Mouse (Mus musculus): ENCODE measurements at regions not wholly inside any gene's neighbourhood (a gene's known extent, or its start where the extent isn't known, plus 50 kb on each side); places are given as distances from the start of the nearest gene placed in this dataset.

- DNase-seq = no peak
Measured at GRCm38 (mm10) chr4:97132650-97133049, 50.3 kb downstream of the Gm10192 start.

GRCm38 (mm10) chr4:97127780-97128179 is 55.2 kb downstream of the Gm10192 start:
- no peak for DNase-seq

DNA sequence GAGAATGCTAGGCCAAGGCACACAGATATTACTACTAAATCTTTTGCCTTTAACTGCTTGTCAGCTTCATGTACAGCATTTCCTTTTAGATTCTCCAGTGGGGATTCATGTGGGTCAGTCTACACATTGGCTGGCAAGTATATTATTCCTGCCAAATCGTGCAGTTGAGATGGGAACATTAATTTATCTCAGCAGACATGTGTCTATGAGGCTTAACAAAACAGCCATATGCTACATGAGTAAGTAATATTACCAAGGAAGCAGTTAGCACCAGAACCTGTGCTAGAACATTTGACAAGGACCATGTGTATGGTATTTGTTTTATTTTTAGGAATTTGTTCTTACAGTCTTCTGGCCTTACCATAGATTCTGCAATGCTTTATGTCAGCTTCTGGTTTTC is 59.1 kb downstream of the Gm10192 start:
- DNase-seq = no peak

DNA sequence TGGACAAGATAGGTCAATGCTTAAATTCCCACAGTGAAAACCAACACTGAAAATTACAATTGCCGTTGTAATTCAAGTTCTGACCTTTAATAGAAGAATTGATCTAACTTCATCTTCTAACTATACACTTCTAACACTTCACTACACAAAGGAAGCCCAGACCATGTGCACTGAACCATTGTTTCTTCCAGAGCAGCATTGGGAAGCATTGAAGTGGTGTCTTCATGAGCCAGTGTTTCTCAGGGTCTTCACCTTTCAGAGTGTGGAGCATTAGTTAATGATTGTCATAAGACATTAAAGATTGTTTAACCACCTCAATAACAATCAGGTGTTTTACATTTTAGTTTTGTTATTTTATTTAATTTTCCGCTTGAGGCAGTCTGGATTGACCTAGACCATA is 61.0 kb downstream of the Gm10192 start:
- DNase-seq = no peak

GRCm38 (mm10) chr4:97119459-97119858 is 63.5 kb downstream of the Gm10192 start:
- DNase-seq = no peak

GRCm38 (mm10) chr4:97117016-97117415 is 66.0 kb downstream of the Gm10192 start:
- DNase-seq = no peak

DNA sequence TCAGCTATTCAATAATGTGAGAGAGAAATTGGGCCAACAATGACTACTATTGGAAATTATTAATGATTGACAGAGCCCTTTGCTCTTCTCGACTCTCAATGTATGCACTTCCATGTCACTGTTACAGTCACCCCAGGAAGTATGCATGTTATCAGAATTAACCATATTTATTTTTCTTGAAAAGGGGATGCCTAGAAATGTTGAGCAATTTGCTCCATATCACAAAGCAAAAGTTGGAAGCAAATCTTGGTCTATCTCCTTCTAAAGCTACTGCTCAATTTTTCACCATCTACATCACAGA is 80.3 kb downstream of the Gm10192 start:
- DNase-seq = no peak

DNA sequence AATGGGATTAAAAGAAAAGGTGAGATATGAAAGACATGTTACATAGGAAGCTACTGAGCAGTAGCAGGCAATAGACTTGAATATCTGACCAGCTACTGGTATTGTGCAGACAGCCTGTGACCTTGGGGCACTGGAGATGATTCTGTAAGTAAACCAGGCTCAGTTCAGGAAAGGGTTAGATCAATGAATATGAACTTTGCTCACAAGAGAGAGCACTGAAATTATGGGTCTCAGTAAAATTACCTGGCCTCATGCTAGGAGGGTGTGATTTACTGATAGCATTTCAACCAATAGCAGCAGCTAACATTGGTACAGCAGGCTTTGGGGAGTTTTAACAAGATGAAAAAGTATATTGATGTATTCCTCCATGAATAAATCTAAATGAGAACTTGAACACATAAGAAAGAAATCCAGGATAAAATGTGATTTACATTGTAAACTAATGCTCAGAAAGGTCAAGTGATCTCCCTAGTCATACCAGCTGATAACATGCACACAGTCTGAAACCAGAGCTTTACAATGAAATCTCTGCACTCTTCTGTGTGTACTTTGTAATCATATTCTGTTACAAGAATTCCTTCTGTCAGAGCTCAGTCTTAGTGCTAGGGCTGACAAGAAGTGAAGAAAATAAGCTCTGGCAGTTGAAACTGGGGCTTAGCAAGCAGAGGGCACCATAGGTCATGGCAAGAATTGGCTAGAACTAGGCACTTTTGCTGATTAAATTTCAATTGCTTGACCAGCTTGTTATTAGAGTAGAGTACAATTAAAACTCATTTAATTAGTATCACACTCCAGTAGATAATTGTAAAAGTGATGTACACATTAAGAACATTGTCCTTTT is 80.8 kb downstream of the Gm10192 start:
- DNase-seq = no peak

GRCm38 (mm10) chr4:97099721-97100120 is 83.2 kb downstream of the Gm10192 start:
- no peak for DNase-seq

GRCm38 (mm10) chr4:97093576-97093975 is 89.4 kb downstream of the Gm10192 start:
- no peak for DNase-seq

DNA sequence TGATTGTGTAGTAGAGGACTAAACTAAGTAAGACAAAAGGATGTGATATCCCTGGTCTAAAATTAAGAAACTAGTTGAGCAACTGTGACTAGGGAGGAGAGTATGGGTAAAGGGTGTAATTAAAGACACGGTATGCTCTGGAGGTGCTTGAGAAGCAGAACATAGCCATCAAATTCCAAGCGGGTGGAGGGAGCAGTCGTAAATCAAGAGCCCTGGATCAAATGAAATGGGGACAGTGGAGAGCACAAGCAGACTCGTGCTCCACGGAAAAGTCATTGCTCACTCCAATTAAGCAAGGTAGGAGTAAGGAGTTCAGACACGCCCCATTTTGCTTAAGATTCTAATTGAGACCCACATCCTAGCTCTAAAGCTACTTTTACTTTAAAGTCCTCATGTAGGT is 132.2 kb downstream of the Gm10192 start:
- DNase-seq = no peak

- DNase-seq = no peak
Measured at GRCm38 (mm10) chr4:97049045-97049674, 133.8 kb downstream of the Gm10192 start.

DNA sequence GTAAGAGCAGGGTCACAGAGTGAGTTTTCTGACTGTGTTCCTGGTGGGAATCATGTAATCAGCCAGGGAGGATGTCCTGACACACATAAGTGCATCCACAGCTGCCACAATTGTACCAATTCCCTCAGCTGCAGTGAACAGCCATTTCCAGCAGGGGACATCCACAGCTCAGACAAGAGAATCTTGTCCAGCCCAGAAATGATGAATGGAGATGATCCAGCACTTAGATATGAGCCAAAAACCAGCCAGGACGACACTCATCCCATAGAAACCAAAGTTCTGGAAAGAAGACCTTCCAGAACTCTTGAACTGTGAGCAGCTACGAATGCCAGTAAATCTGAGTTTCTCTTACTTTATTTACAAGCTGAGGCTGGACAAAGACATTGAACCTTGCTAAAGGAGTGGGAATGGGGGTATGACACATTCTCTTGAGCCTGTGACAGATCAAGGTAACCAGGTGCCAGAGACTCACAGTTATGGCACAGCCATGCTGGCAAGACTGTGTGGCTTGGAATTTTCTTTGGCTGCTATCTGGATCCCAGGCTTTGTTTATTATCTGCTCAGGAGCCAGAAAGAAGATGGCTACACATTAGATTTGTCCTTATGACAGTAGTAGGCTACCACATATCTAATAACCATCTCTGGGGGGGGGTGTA is 145.1 kb downstream of the Gm10192 start:
- DNase-seq = peak in 1 of 2 experiments; percentile 22

- DNase-seq = no peak
Measured at GRCm38 (mm10) chr4:97028938-97029337, 154.0 kb downstream of the Gm10192 start.

DNA sequence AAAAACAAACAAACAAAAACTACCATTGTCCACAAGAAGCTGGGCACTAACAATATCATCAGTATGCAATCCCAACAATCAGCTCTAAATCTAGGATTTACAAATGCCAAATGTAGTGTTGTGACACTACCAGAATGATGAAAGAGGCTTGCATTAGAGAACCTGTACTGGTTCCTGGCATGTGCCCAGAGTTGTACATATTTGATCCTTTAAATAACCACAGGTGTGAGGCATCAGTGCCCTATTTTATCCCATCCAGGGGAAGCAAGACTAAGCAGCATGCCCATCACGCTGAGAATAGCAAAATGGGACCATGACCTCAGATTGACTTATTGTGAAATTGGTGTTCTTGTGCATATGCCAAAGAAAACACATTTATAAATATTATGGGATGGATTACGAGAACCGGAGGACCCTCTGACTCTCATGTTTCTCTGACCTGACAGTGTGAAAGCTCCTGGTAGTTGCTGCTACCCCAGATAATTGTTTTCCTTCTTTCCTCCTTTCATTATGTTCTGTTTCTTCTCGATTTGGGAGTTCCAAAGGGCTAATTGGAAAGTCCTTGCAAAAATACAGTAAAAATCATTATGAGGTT is 157.4 kb downstream of the Gm10192 start:
- peak in 1 of 2 experiments; percentile 2 for DNase-seq

GRCm38 (mm10) chr4:97001321-97001720 is 181.6 kb downstream of the Gm10192 start:
- DNase-seq = no peak

- DNase-seq = no peak
Measured at GRCm38 (mm10) chr4:96980311-96980710, 195.3 kb upstream of the Gm12695 start.

DNA sequence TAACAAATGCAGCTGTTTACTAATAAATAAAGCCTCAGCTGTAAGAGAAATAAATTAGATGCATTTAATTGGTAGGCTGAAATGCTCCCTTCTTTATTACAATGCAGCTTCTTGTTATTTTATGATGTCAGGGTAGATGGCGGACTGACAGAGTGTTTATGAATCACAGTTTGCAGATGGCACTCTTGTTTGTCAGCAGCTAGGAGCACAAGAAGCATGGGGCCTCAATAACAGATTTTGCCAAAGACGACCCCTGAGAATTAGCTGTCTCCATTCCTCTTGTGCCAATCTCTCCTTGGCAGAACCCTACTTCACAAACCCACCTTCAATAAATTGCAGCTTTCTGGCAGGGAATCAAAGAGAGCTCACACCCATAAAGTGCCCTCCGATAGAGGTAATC is 194.9 kb upstream of the Gm12695 start:
- no peak for DNase-seq

DNA sequence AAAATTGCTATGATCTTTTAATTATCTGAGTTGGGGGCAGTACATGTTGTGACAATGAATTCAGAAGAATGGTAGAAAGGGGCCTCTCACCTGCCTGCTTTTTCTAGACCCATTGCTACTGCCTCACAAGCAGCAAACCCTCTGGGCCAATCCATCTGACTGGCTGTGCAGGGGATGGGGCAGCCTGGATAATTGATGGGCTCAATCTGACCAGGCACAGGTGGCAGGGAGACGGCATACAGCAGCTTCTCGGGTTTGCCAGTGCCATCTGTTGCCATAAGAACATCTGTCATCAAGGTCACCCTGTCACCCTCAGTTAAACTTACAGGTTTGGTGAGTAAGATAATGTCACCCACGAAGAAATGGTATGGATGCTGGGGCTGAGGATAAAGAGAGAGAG is 189.9 kb upstream of the Gm12695 start:
- DNase-seq = no peak

DNA sequence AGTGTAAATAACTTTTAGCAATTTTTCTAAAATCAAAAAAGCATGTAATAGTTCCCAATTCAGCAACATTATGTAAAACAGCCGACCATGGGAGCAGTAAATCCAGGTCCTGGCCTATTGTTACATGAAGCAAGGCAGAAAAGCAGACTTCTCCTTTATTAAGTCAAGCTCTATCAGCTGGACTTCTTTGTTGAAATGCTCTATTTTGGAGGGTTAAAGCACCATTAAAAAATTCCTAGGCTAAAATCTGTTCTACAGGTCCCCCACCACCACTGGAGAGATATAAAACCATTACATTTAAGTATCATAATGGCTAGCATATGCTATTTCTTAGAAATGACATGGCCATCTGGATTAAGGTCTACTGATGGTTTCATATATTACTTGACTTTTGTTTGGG is 188.8 kb upstream of the Gm12695 start:
- DNase-seq = no peak

DNA sequence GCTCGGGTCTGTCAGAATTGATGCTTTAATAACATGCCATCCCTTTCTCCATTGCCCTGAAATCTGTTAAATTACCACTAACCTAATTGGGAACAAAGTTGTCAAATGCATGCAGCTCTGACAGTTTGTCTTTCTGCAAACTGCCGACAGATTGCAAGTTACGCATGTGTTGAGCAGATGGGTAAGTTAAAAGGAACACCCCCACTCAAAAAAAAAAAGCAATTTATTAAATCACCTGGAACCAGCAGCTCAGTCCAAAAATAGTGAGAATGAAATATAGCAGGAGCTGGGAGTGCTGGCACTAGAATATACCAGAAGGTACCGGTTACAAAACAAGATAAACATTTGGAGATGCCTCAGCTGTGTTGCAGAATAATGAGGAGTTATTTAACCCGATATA is 184.2 kb upstream of the Gm12695 start:
- no peak for DNase-seq

DNA sequence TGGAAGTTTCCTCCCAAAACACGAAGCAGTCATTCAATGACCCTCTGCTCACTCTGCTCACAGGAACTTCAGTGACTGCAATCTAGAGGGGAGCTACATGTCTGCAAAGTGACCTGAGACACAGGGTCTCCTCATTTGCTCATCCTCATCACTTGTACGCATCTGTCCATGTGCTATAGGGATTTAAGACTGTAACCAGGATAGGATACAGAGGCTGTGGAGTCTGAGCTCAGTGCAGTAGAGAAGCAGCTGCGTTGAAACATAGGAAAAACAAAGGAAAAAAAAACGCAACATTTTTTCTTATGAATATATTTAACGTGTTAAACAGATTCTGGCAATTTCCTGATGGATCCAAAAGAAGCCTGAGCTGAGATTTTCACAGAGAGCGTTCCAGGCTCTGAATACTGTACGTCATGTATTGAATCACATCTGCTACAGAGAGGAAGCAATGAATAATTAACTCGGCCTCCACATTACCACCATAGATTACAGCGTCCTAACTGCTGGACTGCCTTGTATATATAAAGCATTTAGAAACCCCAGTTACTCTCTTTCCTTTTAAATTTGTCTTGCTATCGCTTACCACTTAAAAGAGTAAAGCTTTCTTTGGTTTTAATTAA is 183.7 kb upstream of the Gm12695 start:
- no peak for DNase-seq

Data from heart, adult 18-20 months (tissue).